Mouse (Mus musculus): ENCODE data around the gene Gm20431.

GRCm38 (mm10) chr2:167612122-167612521, 49.2 kb downstream of the Gm20431 start:
- TF ChIP-seq CTCF (IDR thresholded peaks at IDR 0.05; ENCODE audit: control insufficient read depth, insufficient read depth, insufficient read length) (no peak), CEBPB (IDR thresholded peaks at IDR 0.05; ENCODE audit: low read depth) (no peak), FOSL1 (IDR thresholded peaks at IDR 0.05; ENCODE audit: insufficient read depth, low read length, poor library complexity, severe bottlenecking) (no peak), MYOD1 (IDR thresholded peaks at IDR 0.05; ENCODE audit: control insufficient read depth, insufficient read length, low read depth) (no peak), USF1 (IDR thresholded peaks at IDR 0.05; ENCODE audit: low read depth) (no peak), MAX (IDR thresholded peaks at IDR 0.05) (no peak), MYOG (IDR thresholded peaks at IDR 0.05; ENCODE audit: control insufficient read depth, extremely low read depth, insufficient read length) (no peak)

All from C2C12 (cell line).